Mouse (Mus musculus): ENCODE data around the gene Gpr182. TPM values are rescaled to one million over a fixed set of nuclear protein-coding genes. Genes with fewer than 3 reads are reported as not detected.
A peak's percentile ranks its signal among the peaks of the same experiment; 100 is the strongest.

Gpr182 gene
- total RNA-seq, 2 experiments from 2014 or later: 1.5 to 2.2 TPM

DNA sequence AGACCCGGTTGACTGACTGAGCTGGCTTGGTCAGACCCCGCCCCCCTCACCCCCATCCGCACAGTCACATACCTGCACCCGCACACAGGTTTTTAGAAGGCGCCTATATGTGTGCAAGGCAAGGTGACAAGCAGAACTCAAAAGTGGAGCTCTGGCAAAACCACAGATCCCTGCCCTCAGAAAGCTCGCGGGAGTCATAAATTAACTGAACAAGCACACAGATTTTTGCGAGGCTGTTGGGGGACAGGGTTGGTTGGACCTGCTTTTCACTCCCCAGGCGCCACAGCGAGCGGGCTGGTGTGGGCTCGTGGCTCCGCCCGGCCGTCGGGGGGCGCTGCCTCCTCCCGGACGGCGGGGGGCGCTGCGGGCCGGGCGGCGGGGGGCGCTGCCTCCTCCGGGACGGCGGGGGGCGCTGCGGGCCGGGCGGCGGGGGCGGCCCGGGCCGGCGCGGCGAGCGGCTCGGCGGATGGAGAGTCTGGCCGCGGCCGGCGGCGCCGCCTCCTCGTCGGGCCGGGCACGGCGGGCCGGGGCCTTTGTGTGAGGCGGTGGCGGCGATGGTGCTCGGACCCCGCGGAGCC lies 12.4 kb downstream of the Gpr182 start, which contains the start of gene Zbtb39:
Gene Zbtb39, plus strand, starts transcription at position 456 of the 578 bp plus-strand sequence.
- peak; percentile 70 to 77 for DNase-seq (ENCODE audit: low spot score in 2 of 2)

DNA sequence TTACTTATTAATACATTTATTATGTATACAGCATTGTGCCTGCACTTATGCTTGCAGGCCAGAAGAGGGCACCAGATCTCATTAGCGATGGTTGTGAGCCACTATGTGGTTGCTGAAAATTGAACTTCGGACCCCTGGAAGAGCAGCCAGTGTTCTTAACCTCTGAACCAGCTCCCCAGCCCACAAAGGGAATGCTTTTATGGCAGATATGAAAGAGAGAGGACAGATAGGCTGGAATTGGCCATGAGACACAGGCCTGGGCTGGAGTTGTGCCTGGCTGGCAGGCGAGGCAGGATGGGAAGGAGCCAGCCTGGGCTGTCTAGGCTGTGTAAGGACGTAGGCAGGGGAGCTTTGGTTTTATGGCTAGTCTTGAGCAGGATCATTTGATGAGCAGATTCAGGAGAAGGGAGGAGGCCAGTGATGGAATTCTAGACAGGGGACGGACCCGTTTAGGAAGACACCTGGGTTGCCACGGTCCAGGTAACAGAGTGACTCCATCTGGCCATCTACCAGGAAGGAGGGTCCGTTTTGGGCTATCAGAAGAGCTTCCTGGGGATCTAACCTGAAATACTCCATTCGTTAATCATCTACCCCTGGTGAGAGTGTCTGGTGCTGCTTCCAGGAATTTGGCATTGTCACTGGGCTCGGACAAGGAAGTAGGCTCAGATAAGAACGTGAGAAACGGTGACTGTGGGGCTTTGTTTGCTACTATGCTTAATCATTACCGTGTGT lies 13.2 kb downstream of the Gpr182 start:
- no peak for DNase-seq (ENCODE audit: low spot score in 2 of 2)

DNA sequence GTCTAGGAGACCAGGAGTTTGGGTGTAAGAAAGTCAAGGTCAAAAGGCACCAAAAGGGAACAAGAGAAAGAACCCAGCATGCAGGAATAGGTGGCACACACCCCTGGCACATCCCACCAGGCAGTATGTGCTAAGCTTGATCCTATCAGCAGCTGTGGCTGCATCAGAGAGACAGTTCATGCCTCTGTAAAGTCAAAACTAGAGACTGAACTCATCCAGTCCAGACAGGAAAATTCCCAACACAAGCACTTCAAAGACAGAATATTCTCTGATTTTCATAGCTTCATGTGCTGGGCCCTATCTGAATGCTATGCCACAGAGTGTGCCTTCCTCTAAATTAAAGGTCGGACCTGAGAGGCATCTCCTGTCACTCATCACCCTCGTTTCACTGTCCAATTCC lies 14.0 kb downstream of the Gpr182 start:
- no peak for DNase-seq (ENCODE audit: low spot score in 2 of 2)

DNA sequence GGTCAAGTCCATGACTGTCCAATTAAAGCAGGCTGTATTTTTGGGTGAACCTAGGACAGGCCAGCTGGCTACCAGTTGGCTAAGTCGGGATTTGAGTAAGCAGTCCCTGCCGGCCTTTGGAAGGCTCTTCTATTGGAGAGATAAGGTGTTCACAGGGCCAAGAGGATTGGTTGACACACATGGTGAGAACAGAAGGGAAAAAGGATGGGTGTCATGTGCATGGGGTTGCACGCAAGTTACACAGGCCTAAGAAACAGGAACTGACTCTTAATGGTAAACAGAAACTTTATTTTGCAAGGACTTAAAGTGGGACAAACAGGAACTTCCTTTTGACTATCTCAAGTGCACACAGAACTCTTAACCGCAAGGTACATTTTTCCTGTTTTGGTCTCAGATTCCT lies 14.6 kb downstream of the Gpr182 start:
- no peak for DNase-seq (ENCODE audit: low spot score in 2 of 2)

DNA sequence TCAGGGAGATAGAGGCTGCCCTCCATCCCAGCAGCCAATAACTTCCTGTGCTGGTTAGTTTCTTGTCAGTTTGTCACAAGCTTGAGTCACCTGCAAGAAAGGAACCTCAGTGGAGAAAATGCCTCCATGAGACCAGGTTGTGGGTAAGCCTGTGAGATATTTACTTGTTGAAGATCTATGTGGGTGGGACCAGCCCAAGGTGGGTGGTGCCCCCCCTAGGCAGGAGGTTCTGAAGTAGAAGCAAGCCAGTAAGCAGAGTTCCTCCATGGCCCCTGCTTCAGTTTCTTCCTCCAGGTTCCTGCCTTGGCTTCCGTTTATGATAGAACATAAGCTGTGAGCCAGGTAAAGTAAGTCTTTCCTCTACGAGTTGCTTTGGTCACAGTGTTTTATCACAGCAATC lies 15.3 kb downstream of the Gpr182 start:
- DNase-seq (ENCODE audit: low spot score in 2 of 2): no peak

DNA sequence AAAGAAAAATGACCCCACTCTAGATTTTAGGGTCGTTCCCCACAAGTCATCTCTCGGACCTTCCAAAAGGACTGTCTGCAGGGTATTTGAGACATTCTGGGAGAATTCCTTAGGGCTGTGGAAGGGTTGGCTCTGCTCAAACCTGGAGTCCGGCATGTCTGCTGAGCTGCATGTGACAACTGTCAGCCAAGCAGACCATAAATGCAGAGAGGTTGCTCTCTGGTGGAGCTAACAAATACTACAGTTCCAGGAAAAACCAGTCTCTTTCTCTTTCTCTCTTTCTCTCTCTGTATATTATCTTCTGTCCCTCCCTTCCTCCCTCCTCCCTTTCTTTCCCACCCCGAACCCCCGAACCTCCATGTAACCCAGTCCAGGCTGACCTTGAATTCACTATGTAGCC lies 17.1 kb downstream of the Gpr182 start:
- no peak for DNase-seq (ENCODE audit: low spot score in 2 of 2)

DNA sequence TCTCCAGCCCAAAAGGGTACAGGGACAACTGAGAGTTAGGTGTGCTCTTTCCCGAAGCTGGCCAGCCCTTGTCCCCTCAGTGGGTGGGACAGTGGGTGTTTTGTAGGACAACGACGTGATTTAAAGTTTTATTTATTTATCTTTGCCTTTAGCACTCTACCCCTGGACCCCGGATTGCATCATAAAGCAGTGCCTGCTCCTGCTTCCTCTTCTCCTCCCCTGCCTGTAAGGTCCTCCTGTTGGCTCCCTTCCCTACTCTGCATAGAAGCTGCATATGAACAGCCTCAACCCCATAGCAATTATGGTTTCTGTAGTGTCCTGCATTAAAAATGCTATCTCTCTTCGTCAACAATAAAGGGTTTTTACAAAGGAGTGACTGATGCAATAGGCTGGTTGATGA lies 20.1 kb downstream of the Gpr182 start:
- DNase-seq (ENCODE audit: low spot score in 2 of 2): no peak

DNA sequence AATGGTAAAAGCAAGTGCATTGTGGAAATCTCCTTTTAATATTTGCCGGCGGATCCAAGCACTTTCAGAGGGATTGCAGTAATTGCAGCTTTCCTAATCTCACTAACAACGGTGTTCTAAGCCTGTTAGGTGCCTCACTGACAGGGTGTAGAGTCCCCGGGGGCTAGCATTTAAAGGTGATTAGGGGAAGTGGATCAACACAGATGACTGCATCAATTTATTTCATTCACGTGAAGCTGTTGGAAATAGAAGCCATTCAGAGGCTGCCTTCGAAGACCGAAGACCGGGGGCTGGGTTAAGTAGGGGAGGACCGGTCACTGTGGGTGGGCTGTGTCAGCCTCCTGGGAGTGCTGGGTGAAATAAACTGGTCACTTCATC lies 20.6 kb downstream of the Gpr182 start:
- no peak for DNase-seq (ENCODE audit: low spot score in 2 of 2)

DNA sequence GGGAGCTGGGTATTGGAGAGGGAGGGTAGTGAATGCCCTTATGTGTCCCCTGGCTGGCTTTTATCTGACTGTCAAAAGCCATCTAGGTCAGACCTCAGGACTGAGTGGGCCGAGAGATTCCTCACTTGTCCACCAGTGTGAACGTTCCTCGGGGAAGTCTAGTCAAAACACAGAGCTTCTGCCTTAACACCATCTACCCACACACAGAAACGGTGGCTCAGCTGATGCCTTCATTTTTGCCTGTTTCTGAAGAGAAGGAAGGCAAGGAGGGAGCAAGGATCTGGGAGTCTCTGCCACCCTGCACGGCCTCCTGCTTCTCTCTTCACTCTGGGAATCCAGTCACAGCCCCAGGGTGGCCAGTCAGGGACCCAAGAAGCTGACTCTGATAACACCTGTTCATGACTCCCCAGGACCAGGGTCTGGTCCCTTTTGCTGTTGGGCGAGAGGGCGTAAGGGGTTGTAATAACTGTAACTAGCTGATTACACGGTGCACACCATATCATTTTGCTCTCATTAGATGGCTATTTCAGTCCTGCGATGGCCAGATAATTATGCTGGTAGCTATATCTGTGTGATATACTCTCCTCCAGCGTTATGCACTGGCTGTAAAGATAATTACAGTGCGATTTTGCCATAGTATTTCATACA lies 21.1 kb downstream of the Gpr182 start:
- DNase-seq (ENCODE audit: low spot score in 2 of 2): peak in 1 of 2 experiments; percentile 42

DNA sequence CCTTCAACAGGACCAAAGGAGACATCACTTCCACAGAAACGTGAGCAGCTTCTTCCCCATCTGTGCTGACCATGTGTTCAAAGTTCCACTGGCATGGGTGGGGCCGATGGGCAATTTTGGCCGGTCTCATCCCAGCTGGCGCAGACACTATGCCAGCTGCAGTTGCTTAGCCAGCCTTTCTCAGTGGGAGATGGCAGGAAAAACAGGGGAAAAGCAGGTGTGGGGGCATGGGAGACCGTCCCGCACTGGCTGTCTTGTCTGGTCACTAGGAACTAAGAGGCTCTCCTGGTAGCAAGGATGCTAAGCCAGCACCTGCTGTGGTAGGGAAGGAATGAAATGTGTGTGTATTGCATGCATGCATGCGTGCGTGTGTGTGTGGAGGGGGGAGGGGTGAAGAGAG lies 23.1 kb downstream of the Gpr182 start:
- DNase-seq (ENCODE audit: low spot score in 2 of 2): no peak

DNA sequence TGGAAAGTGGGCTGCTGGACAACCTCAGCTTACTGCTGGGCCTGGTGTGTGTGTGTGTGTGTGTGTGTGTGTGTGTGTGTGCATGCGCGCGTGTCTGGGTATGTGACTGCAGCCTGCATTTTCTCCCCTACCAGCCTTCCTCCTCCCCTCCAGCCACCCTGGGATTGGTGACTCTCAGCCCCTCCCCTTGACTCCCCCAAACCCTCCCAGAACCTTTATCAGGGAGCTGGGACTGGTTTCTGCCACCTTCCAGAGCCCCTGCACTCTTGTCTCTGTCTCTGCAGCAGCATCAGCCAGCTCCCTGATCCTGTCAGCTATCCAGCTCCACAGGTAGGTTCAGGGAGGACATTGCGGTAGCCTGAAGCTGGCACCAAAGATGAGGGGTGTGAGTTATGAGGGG lies 26.4 kb downstream of the Gpr182 start:
- no peak for DNase-seq (ENCODE audit: low spot score in 2 of 2)

DNA sequence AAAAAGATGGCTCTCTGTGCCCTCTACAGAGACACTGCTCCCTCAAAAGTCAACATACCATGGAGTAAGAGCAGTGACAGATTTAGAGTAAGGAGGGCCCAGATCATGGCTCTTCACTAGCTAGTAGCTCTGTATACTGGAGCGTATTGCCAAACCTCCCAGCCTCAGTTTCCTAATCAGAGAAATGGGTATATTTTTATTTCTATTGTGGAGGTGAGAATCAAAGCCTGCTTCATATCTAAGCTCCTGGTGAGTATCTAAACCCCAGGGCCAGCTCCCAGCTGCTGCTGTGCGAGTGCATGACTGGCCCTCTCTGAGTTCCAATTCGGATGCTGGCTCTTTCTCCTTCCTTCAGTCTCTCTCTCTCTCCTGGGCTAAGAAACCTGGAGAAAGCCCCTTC lies 27.4 kb downstream of the Gpr182 start, which contains the start of gene Tac2:
Gene Tac2, plus strand, starts transcription at position 301 of the 400 bp plus-strand sequence.
- no peak for DNase-seq (ENCODE audit: low spot score in 2 of 2)

DNA sequence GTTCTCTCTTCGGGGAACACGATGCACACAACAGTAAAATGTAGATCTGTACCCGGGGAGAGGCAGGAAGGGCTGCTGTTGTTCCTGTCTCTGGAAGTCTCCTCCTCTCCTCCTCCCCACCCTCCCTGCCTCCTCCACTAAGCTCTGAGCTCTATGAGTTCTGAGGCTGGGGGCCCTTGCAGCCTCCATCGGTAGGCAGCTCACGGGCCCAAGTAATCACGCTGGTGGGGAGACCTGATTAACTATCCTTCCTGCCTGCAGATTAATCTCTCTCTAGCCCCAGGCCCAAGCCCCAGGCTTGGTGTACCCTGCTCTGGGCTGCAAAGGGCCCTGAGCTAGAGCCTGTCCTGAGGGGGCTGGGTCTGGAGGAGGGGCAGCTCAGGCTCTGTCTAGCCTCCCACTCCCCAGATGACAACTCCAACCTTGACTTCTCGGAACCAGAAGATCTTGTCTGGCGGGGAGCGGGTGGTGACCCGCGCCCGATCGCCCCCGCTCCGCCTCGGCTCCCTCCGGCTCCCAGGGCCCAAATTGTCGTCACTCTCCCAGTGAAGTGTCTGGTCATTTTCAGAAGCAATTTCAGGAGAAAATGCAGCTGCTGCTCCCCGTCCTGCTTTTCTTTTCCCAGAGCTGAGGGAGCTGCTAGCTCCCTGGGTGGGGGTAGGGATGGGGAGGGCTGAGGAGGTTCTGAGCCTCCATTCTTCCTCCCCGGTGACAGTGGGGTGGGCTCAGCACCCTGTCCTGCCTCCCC lies 29.7 kb downstream of the Gpr182 start:
- peak; percentile 16 to 31 for DNase-seq (ENCODE audit: low spot score in 2 of 2)

DNA sequence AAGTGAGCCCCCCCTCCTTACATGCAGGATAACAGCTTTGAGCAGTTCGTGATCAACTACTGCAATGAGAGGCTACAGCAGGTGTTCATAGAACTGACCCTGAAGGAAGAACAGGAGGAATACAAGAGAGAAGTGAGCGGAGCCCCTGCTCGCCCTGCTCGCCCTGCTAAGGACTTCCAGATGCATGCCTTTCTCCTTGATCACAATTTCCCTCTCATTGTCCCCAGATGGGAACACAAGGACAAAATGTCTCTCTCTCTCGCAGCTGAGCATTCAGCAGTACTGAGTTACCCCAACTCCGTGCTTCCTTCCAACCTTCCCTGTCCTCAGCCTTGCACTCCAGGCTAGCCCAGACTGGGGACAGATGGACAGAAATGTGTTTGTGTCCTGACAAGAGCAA lies 38.8 kb downstream of the Gpr182 start:
- DNase-seq (ENCODE audit: low spot score in 2 of 2): no peak

DNA sequence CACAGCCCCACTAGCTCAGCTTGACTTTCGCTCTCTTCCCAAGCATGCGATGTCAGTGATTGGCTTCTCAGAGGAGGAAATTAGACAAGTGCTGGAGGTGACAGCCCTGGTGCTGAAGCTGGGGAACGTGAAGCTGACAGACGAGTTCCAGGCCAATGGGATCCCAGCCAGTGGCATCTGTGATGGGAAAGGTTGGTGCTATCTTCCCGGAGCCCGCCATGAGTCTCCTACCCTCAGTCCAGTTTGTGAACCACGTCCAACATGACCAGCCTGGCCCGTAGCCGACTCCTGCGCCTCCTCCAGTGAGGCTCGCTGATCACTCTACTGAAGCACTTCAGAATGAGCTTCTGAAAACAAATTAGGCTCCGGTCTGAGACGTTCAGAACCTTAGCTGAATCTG lies 41.2 kb downstream of the Gpr182 start:
- no peak for DNase-seq (ENCODE audit: low spot score in 2 of 2)

DNA sequence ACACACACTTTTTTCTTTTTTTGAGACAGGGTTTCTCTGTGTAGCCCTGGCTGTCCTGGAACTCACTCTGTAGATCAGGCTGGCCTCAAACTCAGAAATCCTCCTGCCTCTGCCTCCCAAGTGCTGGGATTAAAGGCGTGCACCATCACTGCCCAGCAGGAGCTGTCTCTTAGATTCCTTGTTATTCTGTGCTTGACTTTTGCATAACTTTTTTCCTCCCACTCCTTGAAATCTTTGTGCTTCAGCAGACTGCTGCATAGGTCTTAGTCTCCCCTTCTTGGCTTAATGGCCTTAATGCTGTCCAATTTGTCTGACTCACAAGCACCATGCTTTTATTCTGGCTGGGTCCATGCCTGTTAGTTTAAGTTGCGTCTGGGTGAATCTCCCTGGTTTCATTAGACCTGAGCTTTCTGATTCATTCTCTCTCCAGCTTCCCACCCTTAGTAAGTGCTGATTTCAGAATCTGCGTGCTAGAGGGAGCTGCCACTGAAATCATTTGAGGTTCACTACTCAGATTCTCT lies 42.6 kb downstream of the Gpr182 start:
- DNase-seq (ENCODE audit: low spot score in 2 of 2): no peak

DNA sequence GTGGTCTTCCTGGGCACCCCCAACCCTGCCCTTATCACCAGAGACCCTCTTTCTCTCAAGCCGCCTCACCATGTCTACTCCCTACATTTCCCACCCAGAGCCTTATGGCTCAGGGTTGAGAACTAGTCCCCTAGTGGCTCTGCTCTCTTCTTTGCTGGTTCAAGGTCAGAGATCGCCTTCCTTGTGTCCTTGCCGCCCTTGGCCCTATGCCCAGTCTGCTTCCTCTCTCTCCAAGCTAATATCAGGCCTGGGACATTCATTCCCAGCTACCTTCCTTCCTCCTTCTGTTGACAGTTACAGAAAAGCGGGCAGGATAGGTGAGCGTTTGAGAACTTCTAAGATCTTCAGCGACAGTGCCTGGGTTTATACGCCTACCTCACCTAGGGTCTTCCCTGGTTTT lies 43.8 kb downstream of the Gpr182 start:
- no peak for DNase-seq (ENCODE audit: low spot score in 2 of 2)

DNA sequence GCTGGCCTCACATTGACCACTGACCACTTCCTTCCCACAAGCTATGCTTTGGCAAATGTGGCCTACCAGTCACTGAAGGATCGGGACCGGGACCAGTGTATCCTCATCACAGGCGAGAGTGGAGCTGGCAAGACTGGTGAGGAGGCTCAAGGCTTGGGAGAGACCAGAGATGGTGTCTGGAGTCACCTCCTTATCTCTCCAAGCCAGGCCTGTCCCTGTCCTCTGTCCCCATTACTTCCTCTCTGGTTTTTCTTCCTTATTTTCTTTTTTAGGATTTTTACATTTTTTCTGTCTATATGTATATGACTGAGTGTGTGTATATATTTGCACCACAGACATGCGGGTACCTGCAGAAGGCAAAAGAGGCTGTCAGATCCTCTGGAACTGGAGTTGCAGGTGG lies 45.7 kb downstream of the Gpr182 start:
- no peak for DNase-seq (ENCODE audit: low spot score in 2 of 2)

DNA sequence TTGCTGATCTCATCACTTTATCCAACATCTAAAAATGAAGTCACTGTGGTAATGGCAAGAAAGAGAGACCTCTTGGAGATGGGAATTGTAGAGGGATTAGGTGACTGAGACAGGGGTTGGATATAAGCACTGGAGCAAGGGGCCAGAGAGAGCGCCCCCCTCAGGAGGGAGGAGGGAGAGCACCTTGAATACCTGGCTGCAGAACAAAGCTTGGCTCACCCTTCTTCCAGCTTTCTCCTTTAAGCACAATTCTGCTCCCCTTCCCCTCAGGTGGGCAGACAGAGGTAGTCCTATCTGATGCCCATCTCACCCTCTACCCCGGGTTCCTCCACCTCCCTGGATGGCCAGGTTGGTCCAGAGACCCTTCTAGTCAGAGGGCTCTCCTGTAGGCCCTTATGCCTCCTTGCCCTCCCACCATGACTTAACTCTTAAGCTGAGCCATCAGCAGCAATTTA lies 46.7 kb downstream of the Gpr182 start, which contains the start of gene Myo1a:
Gene Myo1a, plus strand, starts transcription at position 405 of the 455 bp plus-strand sequence.
- DNase-seq (ENCODE audit: low spot score in 2 of 2): no peak

DNA sequence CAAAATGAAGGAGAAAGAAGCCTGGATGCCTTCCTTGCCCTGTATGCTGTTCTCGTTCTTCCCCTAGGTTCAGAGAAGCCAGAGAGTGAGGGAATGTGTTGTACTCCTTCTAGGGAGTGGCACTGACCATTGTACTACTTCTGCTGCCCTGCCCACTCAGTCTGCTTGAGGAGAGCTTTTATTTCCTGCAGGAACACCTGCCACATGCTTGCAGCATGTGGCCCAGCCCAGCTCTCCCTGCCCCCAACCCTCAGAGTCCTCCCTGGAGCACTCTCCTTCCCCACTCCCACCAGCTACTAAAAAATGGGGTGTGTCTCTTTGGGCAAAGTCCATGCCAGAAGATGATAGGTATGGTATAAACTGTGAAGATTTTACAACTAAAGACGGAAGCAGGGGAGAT lies 47.2 kb downstream of the Gpr182 start:
- no peak for DNase-seq (ENCODE audit: low spot score in 2 of 2)

DNA sequence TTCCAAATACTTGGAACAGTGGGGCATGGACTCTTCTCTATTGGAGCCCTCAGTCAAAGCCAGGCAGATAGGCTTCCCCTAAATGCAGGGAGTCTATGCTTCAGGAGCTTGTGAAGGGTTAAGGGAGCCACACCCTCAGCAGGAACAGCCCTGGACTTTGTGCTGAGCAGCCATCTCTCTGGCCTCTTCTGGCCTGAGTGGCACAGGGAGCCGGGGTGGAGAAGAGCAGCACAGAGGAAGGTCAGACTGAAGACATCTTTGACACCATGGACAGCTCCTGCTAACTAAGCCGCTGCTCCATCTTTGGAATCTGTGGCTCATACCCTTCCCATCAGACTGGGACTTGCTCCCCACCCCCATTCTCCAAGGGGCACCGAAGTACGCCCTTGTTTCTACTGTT lies 48.2 kb downstream of the Gpr182 start:
- DNase-seq (ENCODE audit: low spot score in 2 of 2): no peak
